In the genomic region with DNA sequence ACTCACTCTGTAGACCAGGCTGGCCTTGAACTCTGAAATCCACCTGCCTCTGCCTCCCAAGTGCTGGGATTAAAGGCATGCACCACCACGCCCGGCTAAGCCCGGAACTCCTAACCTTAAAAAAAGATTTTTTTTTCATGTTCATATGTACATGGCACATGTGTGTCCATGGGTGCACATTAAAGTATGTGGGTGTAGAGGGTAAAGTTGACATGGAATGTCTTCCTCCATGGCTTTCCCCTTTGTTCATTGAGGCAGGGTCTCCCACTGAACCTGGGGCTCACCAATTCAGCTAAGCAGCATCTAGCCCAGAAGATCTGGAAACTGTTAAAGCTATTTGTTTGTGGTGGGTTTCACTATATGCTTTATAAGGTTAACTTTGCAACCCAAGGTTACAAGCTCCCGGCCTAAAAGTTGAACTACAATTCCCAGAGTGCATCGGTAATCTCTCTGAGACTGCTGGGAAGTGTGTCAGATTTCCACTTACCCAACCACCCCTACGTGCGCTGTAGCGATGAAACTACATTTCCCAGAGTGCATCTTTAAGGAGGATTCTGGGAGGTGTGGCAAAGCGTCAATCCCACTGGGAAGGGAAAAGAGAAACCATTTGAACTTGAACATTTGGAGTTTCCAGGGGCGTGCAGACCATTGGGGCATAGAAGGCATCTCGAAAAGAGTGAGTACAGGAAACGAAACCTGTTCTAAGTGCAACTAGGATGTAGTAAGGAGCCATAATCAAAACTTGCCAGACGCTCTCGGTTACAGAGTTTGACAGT, we compare ENCODE assay signal across 8 mouse cellular contexts. TPM values are rescaled to one million over a fixed set of nuclear protein-coding genes. Genes with fewer than 3 reads are reported as not detected.
A peak's percentile ranks its signal among the peaks of the same experiment; 100 is the strongest.
DNase-seq lines count a peak whose midpoint lies in the region; ATAC-seq and TF ChIP-seq lines count a peak whose summit lies in the region.

A gene (plus strand): TSS at position 581 of the 776 bp plus-strand sequence.

- no peak within 1 kb of the TSS for H3K27ac ChIP-seq in CH12.LX (ENCODE audit: insufficient read depth, low read depth)
- no peak within 1 kb of the TSS for H3K27ac ChIP-seq in forebrain, embryonic 11.5 days (ENCODE audit: low read depth, low read length)
- H3K27ac ChIP-seq in heart, embryonic 16.5 days (ENCODE audit: low read length), result peak within 1 kb of the TSS; percentile 43; the same call in 1 of the 2 replicates
- no peak within 1 kb of the TSS for H3K27ac ChIP-seq in liver, embryonic 15.5 days (replicated peaks)
- H3K27ac ChIP-seq in neural tube, embryonic 12.5 days, result no peak within 1 kb of the TSS

- peak; percentile 96 for ATAC-seq in forebrain, embryonic 11.5 days (replicated peaks; ENCODE audit: low FRiP score)
- peak; percentile 97 for ATAC-seq in heart, embryonic 16.5 days (replicated peaks; ENCODE audit: extremely low read depth, insufficient read depth, low FRiP score)
- peak; percentile 92 for ATAC-seq in liver, embryonic 15.5 days (ENCODE audit: insufficient read depth)
- peak; percentile 95 for ATAC-seq in neural tube, embryonic 12.5 days (ENCODE audit: low FRiP score, low read depth)

- in situ Hi-C loops in CH12.LX (cut with MboI; ENCODE audit: low pct_ligation_motif_present, low pct_unique_long_range_greater_than_20kb, low sequenced_read_pairs), result no loop called here

- no peaks in the 10 kb centered on the region for H3K9me3 ChIP-seq in CH12.LX (replicated peaks; ENCODE audit: low read length)
- H3K9me3 ChIP-seq in forebrain, embryonic 11.5 days (ENCODE audit: control insufficient read depth, low read length), result no peaks in the 10 kb centered on the region
- no peaks in the 10 kb centered on the region for H3K9me3 ChIP-seq in heart, embryonic 16.5 days (replicated peaks; ENCODE audit: control insufficient read depth, low read length)
- H3K9me3 ChIP-seq in liver, embryonic 15.5 days (replicated peaks), result no peaks in the 10 kb centered on the region
- no peaks in the 10 kb centered on the region for H3K9me3 ChIP-seq in neural tube, embryonic 12.5 days

- dilution Hi-C loops in CH12.LX (cut with MboI; ENCODE audit: extremely low pct_ligation_motif_present, extremely low pct_unique_long_range_greater_than_20kb, low sequenced_read_pairs), result no loop called here

- no peaks in the 10 kb centered on the region for H3K27me3 ChIP-seq in CH12.LX (replicated peaks)
- H3K27me3 ChIP-seq in forebrain, embryonic 11.5 days (ENCODE audit: control insufficient read depth, insufficient read depth, low read length), result no peaks in the 10 kb centered on the region
- H3K27me3 ChIP-seq in heart, embryonic 16.5 days (ENCODE audit: control insufficient read depth, insufficient read depth, low read length), result no peaks in the 10 kb centered on the region
- no peaks in the 10 kb centered on the region for H3K27me3 ChIP-seq in liver, embryonic 15.5 days
- no peaks in the 10 kb centered on the region for H3K27me3 ChIP-seq in neural tube, embryonic 12.5 days (replicated peaks)

- TF ChIP-seq CTCF in CH12.LX (conservative IDR thresholded peaks at IDR 0.05 in 1 of 2, IDR thresholded peaks at IDR 0.05 in 1 of 2; ENCODE audit: low read depth in 2 of 2, low read length in 2 of 2), result no peak

- peak within 1 kb of the TSS; percentile 56 to 88 (median 80) for H3K4me3 ChIP-seq in CH12.LX (replicated peaks in 1 of 3; ENCODE audit: low read depth in 2 of 3, low read length in 2 of 3, poor library complexity in 1 of 3)
- peak within 1 kb of the TSS; percentile 51 for H3K4me3 ChIP-seq in forebrain, embryonic 11.5 days (ENCODE audit: low read depth, low read length)
- peak within 1 kb of the TSS; percentile 76 for H3K4me3 ChIP-seq in heart, embryonic 16.5 days (ENCODE audit: low read length)
- peak within 1 kb of the TSS; percentile 73 for H3K4me3 ChIP-seq in liver, embryonic 15.5 days (replicated peaks)
- H3K4me3 ChIP-seq in neural tube, embryonic 12.5 days, result peak within 1 kb of the TSS; percentile 46

- H3K79me2 ChIP-seq in CH12.LX (replicated peaks; ENCODE audit: control insufficient read depth, extremely low read depth, insufficient read depth, poor library complexity, severe bottlenecking), result peaks cover 3% of the 10 kb centered on the region; the same call in 1 of the 2 replicates

- peak; percentile 59 for TF ChIP-seq POLR2A in CH12.LX (IDR thresholded peaks at IDR 0.05; ENCODE audit: low read depth, low read length)

- no peak for TF ChIP-seq RAD21 in CH12.LX (IDR thresholded peaks at IDR 0.05; ENCODE audit: low read depth, low read length)

- peaks cover 4 to 21% of the 10 kb centered on the region in 2 experiments for H3K4me1 ChIP-seq in CH12.LX (ENCODE audit: control insufficient read depth in 1 of 2, insufficient read depth in 2 of 2)
- no peaks in the 10 kb centered on the region; the same call in 1 of the 2 replicates for H3K4me1 ChIP-seq in forebrain, embryonic 11.5 days (replicated peaks; ENCODE audit: control insufficient read depth, insufficient read depth, low read length)
- peaks cover 6% of the 10 kb centered on the region; the same call in 1 of the 2 replicates for H3K4me1 ChIP-seq in heart, embryonic 16.5 days (ENCODE audit: control insufficient read depth, insufficient read depth, low read length)
- peaks cover 26% of the 10 kb centered on the region for H3K4me1 ChIP-seq in liver, embryonic 15.5 days (replicated peaks)
- peaks cover 4% of the 10 kb centered on the region; the same call in 1 of the 2 replicates for H3K4me1 ChIP-seq in neural tube, embryonic 12.5 days

- H3K36me3 ChIP-seq in CH12.LX (replicated peaks in 1 of 2; ENCODE audit: control insufficient read depth in 1 of 2, insufficient read depth in 1 of 2, low read length in 1 of 2), result peaks cover 0 to 4% of the 10 kb centered on the region in 2 experiments
- no peaks in the 10 kb centered on the region for H3K36me3 ChIP-seq in forebrain, embryonic 11.5 days (ENCODE audit: control insufficient read depth, insufficient read depth, low read length)
- no peaks in the 10 kb centered on the region for H3K36me3 ChIP-seq in heart, embryonic 16.5 days (ENCODE audit: control insufficient read depth, insufficient read depth)
- H3K36me3 ChIP-seq in liver, embryonic 15.5 days (replicated peaks), result no peaks in the 10 kb centered on the region
- H3K36me3 ChIP-seq in neural tube, embryonic 12.5 days, result no peaks in the 10 kb centered on the region

- DNase-seq in CH12.LX (ENCODE audit: extremely low read depth), result peak; percentile 94
- peak; percentile 93 for DNase-seq in c-Kit-positive CD71-positive TER-119-negative erythroid progenitor cells, embryonic 14.5 days (ENCODE audit: low read depth)
- DNase-seq in forebrain, embryonic 11.5 days (ENCODE audit: low spot score), result peak; percentile 78
- peak; percentile 86 to 95 for DNase-seq in kidney, postnatal 36 days
- peak; percentile 97 for DNase-seq in telencephalon, adult 2 months (ENCODE audit: low read depth, low spot score)

- 25% methylated on average over 14 of the region's 14 CpGs for WGBS in forebrain, embryonic 11.5 days
- WGBS in heart, embryonic 16.5 days, result 23% methylated on average over 14 of the region's 14 CpGs
- 21% methylated on average over 14 of the region's 14 CpGs for WGBS in liver, embryonic 15.5 days (ENCODE audit: insufficient replicate concordance)
- 24% methylated on average over 14 of the region's 14 CpGs for WGBS in neural tube, embryonic 12.5 days

- no peak for TF ChIP-seq EP300 in CH12.LX (IDR thresholded peaks at IDR 0.05; ENCODE audit: low read length)

- H3K4me2 ChIP-seq in CH12.LX (ENCODE audit: insufficient read depth, low read depth, poor library complexity, severe bottlenecking), result peak within 1 kb of the TSS; percentile 99
- peak within 1 kb of the TSS; percentile 41 for H3K4me2 ChIP-seq in forebrain, embryonic 11.5 days (ENCODE audit: low read depth, low read length, severe bottlenecking)
- peak within 1 kb of the TSS; percentile 70 for H3K4me2 ChIP-seq in heart, embryonic 16.5 days (ENCODE audit: low read depth, low read length)
- peak within 1 kb of the TSS; percentile 75 for H3K4me2 ChIP-seq in liver, embryonic 15.5 days
- peak within 1 kb of the TSS; percentile 63 for H3K4me2 ChIP-seq in neural tube, embryonic 12.5 days (replicated peaks)

- peak within 1 kb of the TSS; percentile 93 for H3K9ac ChIP-seq in CH12.LX (ENCODE audit: insufficient read depth, low read depth)
- H3K9ac ChIP-seq in forebrain, embryonic 11.5 days (ENCODE audit: low read length), result peak within 1 kb of the TSS; percentile 57
- peak within 1 kb of the TSS; percentile 76 for H3K9ac ChIP-seq in heart, embryonic 16.5 days (ENCODE audit: low read length)
- H3K9ac ChIP-seq in liver, embryonic 15.5 days, result peak within 1 kb of the TSS; percentile 59
- H3K9ac ChIP-seq in neural tube, embryonic 12.5 days, result no peak within 1 kb of the TSS

TF ChIP-seq in CH12.LX, 34 proteins besides CTCF, POLR2A, EP300 and RAD21 (continues in another document):
- no peak for TF ChIP-seq MXI1 (IDR thresholded peaks at IDR 0.05; ENCODE audit: low read depth, low read length)
- peak; percentile 90 for TF ChIP-seq CHD2 (IDR thresholded peaks at IDR 0.05; ENCODE audit: low read length)
- peak; percentile 80 for TF ChIP-seq ELF1 (IDR thresholded peaks at IDR 0.05; ENCODE audit: low read depth, low read length)
- TF ChIP-seq RCOR1 (conservative IDR thresholded peaks at IDR 0.05; ENCODE audit: low read depth, low read length), result no peak
- peak; percentile 75 for TF ChIP-seq BHLHE40 (IDR thresholded peaks at IDR 0.05; ENCODE audit: low read depth, low read length)
- no peak for TF ChIP-seq E2F4 (IDR thresholded peaks at IDR 0.05; ENCODE audit: insufficient replicate concordance, low read depth, low read length)
- no peak for TF ChIP-seq ZMIZ1 (IDR thresholded peaks at IDR 0.05; ENCODE audit: low read depth, low read length)
- TF ChIP-seq ZNF384 (IDR thresholded peaks at IDR 0.05; ENCODE audit: low read depth, low read length), result no peak
- TF ChIP-seq MYC (IDR thresholded peaks at IDR 0.05; ENCODE audit: low read depth, low read length), result peak; percentile 97
- TF ChIP-seq JUN (IDR thresholded peaks at IDR 0.05; ENCODE audit: insufficient read depth, low read depth, low read length), result no peak
- peak; percentile 92 for TF ChIP-seq SIN3A (IDR thresholded peaks at IDR 0.05; ENCODE audit: low read length)
- TF ChIP-seq SMC3 (IDR thresholded peaks at IDR 0.05; ENCODE audit: low read depth, low read length), result no peak
- TF ChIP-seq JUND (conservative IDR thresholded peaks at IDR 0.05; ENCODE audit: low read depth, low read length), result no peak
- no peak for TF ChIP-seq MAZ (IDR thresholded peaks at IDR 0.05; ENCODE audit: low read depth, low read length)
- TF ChIP-seq MAFK (IDR thresholded peaks at IDR 0.05; ENCODE audit: insufficient replicate concordance, low read length), result no peak

RNA-seq across cellular contexts. Expression of the gene that starts here (rescaled TPM):
- total RNA-seq in CH12.LX (2012; rRNA removed), result 11.2 and 14.8 TPM in 2 replicates
- 10.9 and 12.9 TPM in 2 replicates for total RNA-seq in CH12.LX (2014; rRNA removed)
- 11.1 and 11.4 TPM in 2 replicates for polyA plus RNA-seq in CH12.LX (2012; ENCODE audit: insufficient read length, low read depth)
- 8.5 and 12.6 TPM in 2 replicates for polyA plus RNA-seq in forebrain, embryonic 11.5 days (2014; fragmentation: Nextera tagmentation; extraction: Ambion mirVana)
- 15.4 and 15.6 TPM in 2 replicates for polyA plus RNA-seq in heart, embryonic 16.5 days (2015; fragmentation: Nextera tagmentation; extraction: Ambion mirVana)
- 4.5 and 5.0 TPM in 2 replicates for polyA plus RNA-seq in liver, embryonic 15.5 days (2015; fragmentation: Nextera tagmentation; extraction: Ambion mirVana)
- 10.1 and 10.7 TPM in 2 replicates for polyA plus RNA-seq in neural tube, embryonic 12.5 days (2016; fragmentation: Nextera tagmentation; extraction: Ambion mirVana)

Comparison
In these comparisons a context has a peak if more than half of its experiments do, and no peak if none do; other contexts are left out.
1. H3K4me2 ChIP-seq: peak in every context shown above with its lines; median percentile 99 in CH12.LX; 75 in liver, embryonic 15.5 days; 70 in heart, embryonic 16.5 days; 63 in neural tube, embryonic 12.5 days; 41 in forebrain, embryonic 11.5 days.